Mouse (Mus musculus) limb, embryonic 11.5 days (tissue): ENCODE results near the gene Pigt. TPM values are rescaled to one million over a fixed set of nuclear protein-coding genes. Genes with fewer than 3 reads are reported as not detected.

Experiments
- ATAC-seq: fragments of 200-750 bp; cut with Nextera tagmentation; 2 replicates; pipeline ENCODE4 v1.8.0; 2017; ENCODE audit warnings: low read depth; ENCODE audit not compliant: insufficient number of reproducible peaks, low FRiP score, low TSS enrichment
- DNase-seq: peaks from one replicate; pipeline ENCODE4 v3.0.0-alpha.2; 2015; ENCODE audit warnings: low spot score
- H3K27ac ChIP-seq: fragments of 300-500 bp; sonication (generic); replicated peaks from 2 replicates; pipeline ENCODE4 v1.5.1; 2014; ENCODE audit warnings: low read depth, mild to moderate bottlenecking, low read length
- H3K27me3 ChIP-seq: fragments of 300-500 bp; sonication (generic); 2 replicates; pipeline ENCODE4 v1.6.1; 2014; ENCODE audit warnings: mild to moderate bottlenecking, low read length, mixed read lengths; ENCODE audit not compliant: control insufficient read depth, insufficient read depth
- H3K36me3 ChIP-seq: fragments of 300-500 bp; sonication (generic); 2 replicates; pipeline ENCODE4 v1.6.1; 2014; ENCODE audit warnings: mild to moderate bottlenecking, low read length, moderate library complexity, mixed read lengths; ENCODE audit not compliant: control insufficient read depth, insufficient read depth
- H3K4me1 ChIP-seq: fragments of 300-500 bp; sonication (generic); 2 replicates; pipeline ENCODE4 v1.6.1; 2014; ENCODE audit warnings: low read length, mixed read lengths; ENCODE audit not compliant: control insufficient read depth, insufficient read depth
- H3K4me2 ChIP-seq: fragments of 300-500 bp; sonication (generic); 2 replicates; pipeline ENCODE4 v1.6.1; 2014; ENCODE audit warnings: low read depth, mild to moderate bottlenecking, moderate library complexity; ENCODE audit not compliant: severe bottlenecking
- H3K4me3 ChIP-seq: fragments of 300-500 bp; sonication (generic); 2 replicates; pipeline ENCODE4 v1.5.1; 2014; ENCODE audit warnings: low read depth, low read length
- H3K9ac ChIP-seq: fragments of 300-500 bp; sonication (generic); 2 replicates; pipeline ENCODE4 v1.6.1; 2014; ENCODE audit warnings: mild to moderate bottlenecking, low read length
- H3K9me3 ChIP-seq: fragments of 300-500 bp; sonication (generic); 2 replicates; pipeline ENCODE4 v1.6.1; 2016; ENCODE audit warnings: low read length; ENCODE audit not compliant: control insufficient read depth
- WGBS: fragments of 180-500 bp; shearing (Covaris S2); extraction: QIAGEN DNeasy Blood & Tissue Kit; methylation state at CpG from one replicate; pipeline ENCODE4 v1.1.7; 2014; 5-methylcytosine and 5-hydroxymethylcytosine counted together
- polyA plus RNA-seq: library from polyadenylated mRNA; unstranded; fragments of >200 nt; fragmentation: Nextera tagmentation; extraction: Ambion mirVana; gene quantifications from 2 replicates; pipeline ENCODE4 v1.2.1, GENCODE M21; 2014

The Pigt gene
- polyA plus RNA-seq, 1 experiment from 2014 or later = 42.2 TPM

DNA sequence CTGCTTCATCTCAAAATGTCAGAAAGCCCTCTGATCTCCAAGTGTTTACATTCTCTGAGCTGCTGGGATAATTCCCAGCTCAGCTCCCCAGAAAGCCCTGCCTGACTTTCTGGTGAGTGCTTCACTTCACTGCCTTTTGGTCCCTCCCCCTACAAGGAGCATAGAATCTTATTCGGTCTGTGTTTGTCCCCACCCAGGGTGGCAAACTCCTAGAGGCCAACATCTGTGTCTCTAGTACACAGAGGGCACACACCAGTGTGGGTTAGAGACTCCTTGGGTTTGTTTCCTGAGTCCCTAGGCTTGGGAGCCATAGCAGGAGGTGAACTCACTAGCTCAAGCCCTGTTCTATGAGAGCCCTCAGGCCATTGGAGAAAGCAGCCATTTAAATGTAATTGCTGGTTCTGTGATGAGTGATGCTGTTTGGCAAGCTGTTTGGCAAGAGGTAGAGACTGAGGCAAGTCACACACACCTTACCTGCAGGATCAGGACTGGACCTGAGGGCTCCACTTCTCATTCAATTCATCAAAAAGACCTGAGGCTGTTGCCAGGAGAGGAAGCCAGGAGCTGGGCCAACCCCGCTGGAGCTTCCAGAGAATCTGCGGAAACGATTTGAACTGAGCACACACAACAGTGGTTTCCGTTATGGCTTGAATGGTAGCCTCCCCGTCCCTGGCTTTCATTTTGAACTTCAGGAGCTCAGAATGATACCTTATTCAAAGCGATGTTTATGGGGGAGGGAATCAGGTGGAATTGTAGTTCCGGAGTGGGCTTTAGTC is 43.5 kb downstream of the Pigt start:
- Histone ChIP-seq H3K4me3 (no peak overlapping the region), H3K9ac (no peak overlapping the region), H3K4me2 (no peak overlapping the region), H3K4me1 (no peaks in the 10 kb centered on the region), H3K36me3 (no peaks in the 10 kb centered on the region), H3K9me3 (no peaks in the 10 kb centered on the region), H3K27me3 (no peaks in the 10 kb centered on the region), H3K27ac (no peak overlapping the region)
- DNase-seq = no peak
- WGBS = 43% methylated on average over 8 of the region's 8 CpGs
- ATAC-seq = no peak

DNA sequence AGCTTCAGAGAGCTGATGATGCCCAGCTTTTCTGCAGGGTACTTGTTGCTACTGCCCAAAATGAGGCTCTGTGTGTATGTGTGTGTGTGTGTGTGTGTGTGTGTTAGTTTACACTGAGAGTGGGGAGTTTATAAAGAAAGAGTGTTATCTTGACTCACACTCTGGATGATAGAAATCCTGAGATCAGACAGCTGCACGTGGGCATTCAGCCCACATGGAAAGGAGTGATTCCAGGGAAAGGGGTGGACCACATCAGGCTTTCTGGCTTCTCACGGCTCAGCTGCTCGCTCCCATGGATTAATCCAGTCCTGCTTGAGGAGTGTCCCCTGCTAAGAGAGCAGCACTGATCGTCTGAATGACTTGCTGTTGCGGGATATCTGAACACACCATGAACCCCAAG is 44.8 kb downstream of the Pigt start:
- H3K27me3 ChIP-seq = no peaks in the 10 kb centered on the region
- no peak overlapping the region for H3K27ac ChIP-seq
- no peaks in the 10 kb centered on the region for H3K9me3 ChIP-seq
- 80% methylated on average over 5 of the region's 5 CpGs for WGBS
- no peak overlapping the region for H3K4me3 ChIP-seq
- ATAC-seq (no peak), DNase-seq (no peak)
- H3K4me1 ChIP-seq = no peaks in the 10 kb centered on the region
- no peak overlapping the region for H3K4me2 ChIP-seq
- H3K36me3 ChIP-seq = no peaks in the 10 kb centered on the region
- H3K9ac ChIP-seq = no peak overlapping the region

DNA sequence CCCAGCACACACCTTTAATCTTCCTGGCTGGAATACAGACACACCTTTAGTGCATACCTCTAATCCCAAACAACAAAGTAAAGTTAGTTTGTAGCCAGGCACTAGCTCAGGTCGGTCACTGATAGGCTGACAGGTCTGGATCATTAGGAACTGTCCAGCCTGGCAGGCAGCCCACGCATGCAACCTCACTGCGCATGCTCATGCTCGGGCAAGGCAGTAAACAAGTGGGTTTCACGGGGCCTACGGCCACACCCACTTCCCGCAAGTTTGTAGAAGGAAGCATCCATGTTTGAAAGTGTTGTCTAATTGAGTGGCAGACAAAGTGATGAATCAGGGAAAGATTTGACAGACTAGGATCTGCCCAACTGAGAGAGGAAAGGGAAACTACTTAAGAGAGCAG is 45.3 kb downstream of the Pigt start:
- H3K27me3 ChIP-seq = no peaks in the 10 kb centered on the region
- no peak overlapping the region for H3K4me3 ChIP-seq
- H3K36me3 ChIP-seq = no peaks in the 10 kb centered on the region
- H3K27ac ChIP-seq = no peak overlapping the region
- H3K9ac ChIP-seq = no peak overlapping the region
- H3K4me2 ChIP-seq = no peak overlapping the region
- no peak for DNase-seq
- 87% methylated on average over 7 of the region's 7 CpGs for WGBS
- no peaks in the 10 kb centered on the region for H3K4me1 ChIP-seq
- no peaks in the 10 kb centered on the region for H3K9me3 ChIP-seq
- ATAC-seq = no peak

DNA sequence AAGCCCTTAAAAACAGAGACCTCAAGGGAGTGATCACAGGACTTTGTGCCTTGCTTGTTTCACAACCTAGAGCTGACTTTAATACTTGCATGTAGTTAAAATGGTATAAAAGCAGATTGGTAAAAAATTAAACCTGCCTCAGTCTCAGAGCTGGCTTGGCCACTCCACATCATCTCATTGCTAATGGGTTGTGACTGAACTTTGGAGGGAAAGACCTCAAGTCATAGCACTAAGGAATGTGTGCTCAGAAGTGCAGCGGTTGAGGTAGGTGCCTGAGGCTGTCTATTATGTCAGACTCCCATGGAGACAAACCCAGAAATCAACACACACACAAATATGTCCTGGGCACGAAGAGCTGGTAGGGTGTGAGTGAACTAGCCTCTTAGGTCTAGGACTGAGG is 46.4 kb downstream of the Pigt start:
- no peaks in the 10 kb centered on the region for H3K9me3 ChIP-seq
- ATAC-seq (no peak), DNase-seq (no peak)
- H3K9ac ChIP-seq = no peak overlapping the region
- H3K4me3 ChIP-seq = no peak overlapping the region
- no peaks in the 10 kb centered on the region for H3K4me1 ChIP-seq
- WGBS = 71% methylated on average over 2 of the region's 2 CpGs
- no peak overlapping the region for H3K4me2 ChIP-seq
- H3K27ac ChIP-seq = no peak overlapping the region
- H3K27me3 ChIP-seq = no peaks in the 10 kb centered on the region
- no peaks in the 10 kb centered on the region for H3K36me3 ChIP-seq

DNA sequence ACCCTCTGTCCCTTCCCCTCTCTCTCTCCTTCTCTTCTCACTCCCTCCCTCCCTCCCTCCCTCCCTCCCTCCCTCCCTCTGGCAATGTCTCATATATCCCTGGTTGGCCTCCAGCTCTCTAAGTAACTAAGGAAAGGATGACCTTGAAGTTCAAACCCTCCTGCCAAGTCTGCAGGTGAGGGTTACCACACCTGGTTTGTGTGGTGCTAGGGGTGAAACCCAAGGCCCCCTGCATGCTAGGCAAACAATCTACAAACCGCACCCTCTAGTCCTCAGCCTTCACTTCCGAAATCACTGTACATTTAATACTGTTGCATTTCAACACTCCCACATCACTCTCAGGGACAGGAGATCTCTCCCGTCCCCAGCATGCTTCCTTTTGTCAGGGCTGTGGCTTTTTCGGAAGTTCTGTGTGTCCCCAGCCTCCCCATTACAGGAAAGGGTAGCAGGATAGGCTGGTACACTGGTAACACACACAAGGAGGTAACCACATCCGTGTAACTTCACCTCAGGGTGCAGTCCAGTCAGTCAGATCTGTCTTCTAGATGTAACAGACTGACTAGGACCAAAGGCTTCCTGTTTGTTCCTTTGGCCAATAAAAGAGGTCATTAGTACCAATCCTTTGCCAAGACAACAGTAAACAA is 47.3 kb downstream of the Pigt start:
- no peak for DNase-seq
- ATAC-seq = no peak
- H3K9ac ChIP-seq = no peak overlapping the region
- H3K9me3 ChIP-seq = no peaks in the 10 kb centered on the region
- no peaks in the 10 kb centered on the region for H3K27me3 ChIP-seq
- no peak overlapping the region for H3K4me3 ChIP-seq
- H3K36me3 ChIP-seq = no peaks in the 10 kb centered on the region
- H3K4me1 ChIP-seq = no peaks in the 10 kb centered on the region
- WGBS = 54% methylated on average over 5 of the region's 5 CpGs
- H3K4me2 ChIP-seq = no peak overlapping the region
- no peak overlapping the region for H3K27ac ChIP-seq

DNA sequence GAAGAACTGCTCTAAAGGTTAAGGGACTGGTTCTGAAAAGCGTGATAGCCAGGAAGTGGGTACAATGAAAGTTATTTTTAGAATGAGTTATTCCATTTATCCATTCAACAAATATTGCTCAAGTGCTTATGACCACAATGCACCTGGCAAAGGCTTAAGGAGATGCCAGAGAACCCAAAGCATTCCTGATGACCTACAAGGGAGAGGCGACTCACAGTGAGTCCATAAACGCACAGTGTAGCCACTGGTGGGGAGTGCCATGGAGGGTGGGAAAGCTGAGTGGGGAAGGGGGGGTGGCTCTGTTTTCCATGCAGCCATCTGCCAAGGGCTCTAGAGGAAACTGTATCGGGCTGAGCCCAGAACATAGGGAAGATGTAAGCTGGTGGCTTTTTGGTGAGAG is 52.0 kb downstream of the Pigt start:
- no peak overlapping the region for H3K4me3 ChIP-seq
- no peaks in the 10 kb centered on the region for H3K36me3 ChIP-seq
- WGBS = 48% methylated on average over 4 of the region's 4 CpGs
- H3K27me3 ChIP-seq = no peaks in the 10 kb centered on the region
- no peak overlapping the region for H3K9ac ChIP-seq
- H3K9me3 ChIP-seq = no peaks in the 10 kb centered on the region
- DNase-seq = no peak
- ATAC-seq = no peak
- H3K4me1 ChIP-seq = 0 out of 2 replicates have a peak, but pooled peaks cover 3% of the 10 kb centered on the region
- no peak overlapping the region for H3K4me2 ChIP-seq
- no peak overlapping the region for H3K27ac ChIP-seq

DNA sequence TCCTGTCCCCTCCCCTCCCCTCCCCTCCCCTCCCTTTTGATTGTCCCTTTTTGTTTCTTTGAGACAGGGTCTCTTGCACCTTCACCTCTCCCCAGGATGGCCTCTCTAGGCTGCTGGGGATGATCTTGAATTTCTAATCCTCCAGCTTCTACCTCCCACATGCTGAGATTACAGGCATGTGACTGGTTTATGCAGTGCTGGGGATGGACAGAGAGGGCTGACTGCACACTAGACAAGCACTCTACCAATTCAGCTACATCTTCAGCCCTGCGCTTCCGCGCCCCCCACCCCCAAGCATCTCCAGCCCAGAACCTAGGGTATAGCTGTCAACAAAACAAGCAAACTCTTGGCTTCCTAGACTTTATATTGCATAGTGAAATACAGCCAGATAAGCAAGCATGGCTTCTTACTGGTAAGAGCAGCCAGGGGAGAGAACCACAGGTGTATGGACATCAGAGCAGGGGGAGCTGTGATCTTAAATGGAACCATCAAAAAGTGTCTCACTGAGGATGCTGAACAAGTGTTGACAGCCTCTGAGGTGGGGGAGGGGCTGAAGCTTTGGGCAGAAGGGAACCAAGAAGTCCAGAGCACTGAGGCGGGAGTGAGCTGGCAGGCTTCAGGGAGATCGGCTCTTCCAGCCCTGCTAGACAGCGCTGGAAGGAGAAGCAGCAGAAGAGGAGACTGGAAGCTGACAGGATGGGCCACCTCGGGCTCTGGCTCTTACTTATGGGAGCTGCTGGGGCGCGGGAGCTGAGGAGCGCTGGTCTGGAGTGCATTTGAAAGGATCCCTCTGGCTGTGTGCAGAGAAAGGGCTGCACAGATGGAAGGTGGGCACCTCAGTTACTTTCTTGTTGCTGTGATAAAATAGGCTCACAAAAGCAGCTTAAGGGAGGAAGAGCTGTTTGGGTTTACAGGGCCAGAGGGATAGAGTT is 52.9 kb downstream of the Pigt start:
- Histone ChIP-seq H3K4me1 (0 out of 2 replicates have a peak, but pooled peaks cover 3% of the 10 kb centered on the region), H3K36me3 (no peaks in the 10 kb centered on the region), H3K27ac (no peak overlapping the region), H3K27me3 (no peaks in the 10 kb centered on the region), H3K9me3 (no peaks in the 10 kb centered on the region), H3K4me3 (no peak overlapping the region), H3K4me2 (no peak overlapping the region), H3K9ac (no peak overlapping the region; the same call in 1 of the 2 replicates)
- WGBS = 25% methylated on average over 10 of the region's 10 CpGs
- DNase-seq (no peak), ATAC-seq (no peak)

DNA sequence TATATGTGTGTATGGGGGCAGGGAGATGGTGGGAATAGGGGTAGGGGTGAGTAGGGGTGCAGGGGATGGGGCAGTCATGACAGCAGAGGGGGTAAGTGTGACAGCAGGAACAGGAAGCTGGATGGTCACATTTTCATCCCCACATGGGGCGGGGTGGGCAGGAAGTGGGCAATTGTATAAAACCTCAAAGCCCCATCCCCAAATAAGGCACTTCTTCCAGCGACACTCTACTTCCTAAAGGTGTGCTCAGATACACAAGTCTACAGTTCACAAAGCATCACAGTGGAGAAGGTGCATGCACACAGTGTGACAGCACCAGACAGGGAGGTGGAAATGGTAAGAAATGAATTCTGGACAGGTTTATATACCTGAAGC is 53.6 kb downstream of the Pigt start:
- Histone ChIP-seq H3K4me3 (no peak overlapping the region), H3K36me3 (no peaks in the 10 kb centered on the region), H3K4me2 (no peak overlapping the region), H3K9ac (no peak overlapping the region), H3K9me3 (no peaks in the 10 kb centered on the region), H3K4me1 (0 out of 2 replicates have a peak, but pooled peaks cover 3% of the 10 kb centered on the region), H3K27ac (no peak overlapping the region), H3K27me3 (no peaks in the 10 kb centered on the region)
- WGBS = 80% methylated on average over 2 of the region's 2 CpGs
- no peak for DNase-seq
- ATAC-seq = no peak
